Mouse (Mus musculus): ENCODE measurements around the gene Pappa2.

The Pappa2 gene

GRCm38 (mm10) chr1:158980390-158980789, at the start of gene Pappa2:
Gene Pappa2 (minus strand): TSS chr1:158980490.
- ATAC-seq (ENCODE audit: low TSS enrichment), result no peak

GRCm38 (mm10) chr1:159029106-159029505, 48.8 kb upstream of the Pappa2 start:
- no peak for ATAC-seq (ENCODE audit: low TSS enrichment)

- no peak for ATAC-seq (ENCODE audit: low TSS enrichment)
Observed at GRCm38 (mm10) chr1:159014940-159015660, 34.8 kb upstream of the Pappa2 start.

- ATAC-seq (ENCODE audit: low TSS enrichment), result no peak
Observed at GRCm38 (mm10) chr1:158987042-158987441, 6.8 kb upstream of the Pappa2 start.

- no peak for ATAC-seq (ENCODE audit: low TSS enrichment)
Observed at GRCm38 (mm10) chr1:158962340-158962739, 17.9 kb downstream of the Pappa2 start.

- no peak for ATAC-seq (ENCODE audit: low TSS enrichment)
Observed at GRCm38 (mm10) chr1:158960984-158961383, 19.3 kb downstream of the Pappa2 start.

GRCm38 (mm10) chr1:158960549-158960948, 19.7 kb downstream of the Pappa2 start:
- no peak for ATAC-seq (ENCODE audit: low TSS enrichment)

- ATAC-seq (ENCODE audit: low TSS enrichment), result no peak
Observed at GRCm38 (mm10) chr1:158956361-158956760, 23.9 kb downstream of the Pappa2 start.

- ATAC-seq (ENCODE audit: low TSS enrichment), result no peak
Observed at GRCm38 (mm10) chr1:158954785-158955184, 25.5 kb downstream of the Pappa2 start.

- ATAC-seq (ENCODE audit: low TSS enrichment), result peak; percentile 81
Observed at GRCm38 (mm10) chr1:158953479-158954207, 26.6 kb downstream of the Pappa2 start.

- no peak for ATAC-seq (ENCODE audit: low TSS enrichment)
Observed at GRCm38 (mm10) chr1:158949041-158949440, 31.2 kb downstream of the Pappa2 start.

GRCm38 (mm10) chr1:158947981-158948735, 32.1 kb downstream of the Pappa2 start:
- no peak for ATAC-seq (ENCODE audit: low TSS enrichment)

GRCm38 (mm10) chr1:158944936-158945335, 35.4 kb downstream of the Pappa2 start:
- ATAC-seq (ENCODE audit: low TSS enrichment), result no peak

- no peak for ATAC-seq (ENCODE audit: low TSS enrichment)
Observed at GRCm38 (mm10) chr1:158942864-158943263, 37.4 kb downstream of the Pappa2 start.

- ATAC-seq (ENCODE audit: low TSS enrichment), result no peak
Observed at GRCm38 (mm10) chr1:158940966-158941365, 39.3 kb downstream of the Pappa2 start.

- no peak for ATAC-seq (ENCODE audit: low TSS enrichment)
Observed at GRCm38 (mm10) chr1:158934447-158934846, 45.8 kb downstream of the Pappa2 start.

- no peak for ATAC-seq (ENCODE audit: low TSS enrichment)
Observed at GRCm38 (mm10) chr1:158931202-158931827, 49.0 kb downstream of the Pappa2 start.

GRCm38 (mm10) chr1:158929369-158929768, 50.9 kb downstream of the Pappa2 start:
- ATAC-seq (ENCODE audit: low TSS enrichment), result no peak

- no peak for ATAC-seq (ENCODE audit: low TSS enrichment)
Observed at GRCm38 (mm10) chr1:158920451-158920850, 59.8 kb downstream of the Pappa2 start.

GRCm38 (mm10) chr1:158918890-158919289, 61.4 kb downstream of the Pappa2 start:
- no peak for ATAC-seq (ENCODE audit: low TSS enrichment)

- no peak for ATAC-seq (ENCODE audit: low TSS enrichment)
Observed at GRCm38 (mm10) chr1:158917067-158917466, 63.2 kb downstream of the Pappa2 start.

- no peak for ATAC-seq (ENCODE audit: low TSS enrichment)
Observed at GRCm38 (mm10) chr1:158915592-158915991, 64.7 kb downstream of the Pappa2 start.

Data from frontal cortex, adult (tissue).